Mouse (Mus musculus) right cerebral cortex, postnatal 36 days (tissue): ENCODE measurements around the gene Gm10330.
A peak's percentile ranks its signal among the peaks of the same experiment; 100 is the strongest.
"Not testable (repeated sequence)": the region's sequence is repeated elsewhere in the genome, so short reads cannot be mapped to it uniquely, and the experiment has no call there.

Experiments used
- DNase-seq, 2 experiments: peaks; one replicate each; pipeline ENCODE4 v3.0.0; 2022; ENCODE audit warnings: low spot score in 2 of 2, mixed read lengths in 1 of 2

Gene Gm10330

DNA sequence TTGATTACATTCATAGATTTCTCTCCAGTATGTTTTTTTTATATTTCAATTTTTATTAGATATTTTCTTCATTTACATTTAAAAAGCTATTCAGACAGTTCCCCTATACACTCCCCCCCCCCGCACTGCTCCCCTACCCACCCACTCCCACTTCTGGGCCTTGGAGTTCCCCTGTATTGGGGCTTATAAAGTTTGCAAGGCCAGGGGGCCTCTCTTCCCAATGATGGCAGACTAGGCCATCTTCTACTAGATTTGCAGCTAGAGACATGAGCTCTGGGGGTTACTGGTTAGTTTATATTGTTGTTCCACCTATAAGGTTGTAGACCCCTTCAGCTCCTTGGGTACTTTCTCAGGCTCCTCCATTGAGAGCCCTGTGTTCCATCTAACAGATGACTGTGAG lies at the start of gene Gm10330:
Gene Gm10330, minus strand, starts transcription at position 101 of the 400 bp plus-strand sequence.
- DNase-seq, result not testable (repeated sequence)

DNA sequence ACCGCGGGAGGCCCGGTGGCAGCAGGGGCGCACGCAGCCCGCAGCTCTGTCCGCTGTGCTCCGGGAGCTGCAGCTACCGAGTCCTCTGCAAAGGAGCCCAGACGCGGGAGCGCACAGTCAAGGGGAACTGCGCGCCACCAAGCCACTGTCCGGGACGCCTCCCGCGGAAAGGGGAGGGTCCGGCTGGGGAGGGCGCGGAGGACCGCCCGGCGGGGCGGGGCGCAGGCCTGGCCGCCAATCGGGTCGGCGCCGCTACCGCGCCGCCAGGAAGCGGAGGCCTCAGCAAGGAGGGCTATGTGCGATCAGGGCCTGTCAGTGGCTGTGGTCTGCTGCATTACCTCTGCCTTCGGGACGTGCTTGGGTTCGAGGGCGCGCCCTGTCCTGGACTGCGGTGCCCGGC lies 20.7 kb upstream of the Gm10330 start:
- DNase-seq, result not testable (repeated sequence)

DNA sequence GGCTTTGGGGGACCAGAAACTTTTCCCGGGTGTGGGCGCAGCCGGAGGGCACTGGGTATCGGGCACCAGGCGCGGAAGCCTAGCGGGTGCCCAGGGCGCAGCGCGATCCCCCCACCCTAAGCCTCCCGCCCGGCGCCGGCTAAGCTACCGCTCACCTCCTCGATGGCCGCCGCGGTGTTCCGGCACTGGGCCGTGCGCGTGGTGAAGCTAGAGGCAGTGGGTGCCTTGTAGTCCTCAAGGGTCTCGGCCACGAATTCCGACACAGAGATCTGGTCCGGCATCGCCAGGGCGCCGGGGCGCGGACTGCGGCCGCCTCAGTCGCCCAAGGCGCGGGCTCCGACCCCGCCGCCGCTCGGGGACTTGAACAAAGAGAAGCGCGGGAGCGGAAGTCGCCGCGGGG lies 20.3 kb upstream of the Gm10330 start:
- DNase-seq, result peak in 1 of 2 experiments; percentile 1
